Mouse (Mus musculus) megakaryocyte, embryonic 14.5 days (primary cell): ENCODE measurements around the gene Cd248. TPM values are rescaled to one million over a fixed set of nuclear protein-coding genes. Genes with fewer than 3 reads are reported as not detected.

Experiments used
- H3K27me3 ChIP-seq: replicated peaks from 2 replicates; pipeline ENCODE3; 2012; ENCODE audit warnings: inconsistent platforms
- H3K36me3 ChIP-seq: replicated peaks from 2 replicates; pipeline ENCODE3; 2012; ENCODE audit warnings: low read length, inconsistent platforms, mixed read lengths
- H3K4me1 ChIP-seq: 2 replicates; pipeline ENCODE4 v1.6.1; 2012; ENCODE audit warnings: inconsistent platforms
- H3K4me3 ChIP-seq: replicated peaks from 2 replicates; pipeline ENCODE3; 2012; ENCODE audit warnings: moderate library complexity, mild to moderate bottlenecking, inconsistent platforms
- H3K9me3 ChIP-seq: 2 replicates; pipeline ENCODE4 v1.6.1; 2012; ENCODE audit warnings: inconsistent platforms
- FLI1 ChIP-seq: IDR thresholded peaks from 2 replicates; pipeline ENCODE4 v1.6.1; 2012; ENCODE audit warnings: low read length, inconsistent platforms, mixed read lengths
- GATA1 ChIP-seq: IDR thresholded peaks from 3 replicates; pipeline ENCODE4 v1.6.1; 2012; ENCODE audit warnings: mixed read lengths, low read length, inconsistent platforms, borderline replicate concordance
- polyA plus RNA-seq: library from polyadenylated mRNA; stranded (reverse); fragments of >175 nt; gene quantifications from 2 replicates; pipeline ENCODE4 v1.2.3, GENCODE M21; 2012; ENCODE audit warnings: low replicate concordance; ENCODE audit not compliant: insufficient read depth

Cd248 gene
- polyA plus RNA-seq, 1 experiment, result 0.74 TPM

- H3K36me3 ChIP-seq, result peaks cover 14% of the 10 kb centered on the region
- peaks cover 49% of the 10 kb centered on the region for H3K4me1 ChIP-seq
- TF ChIP-seq GATA1, result no peak
- no peak for TF ChIP-seq FLI1
- H3K27me3 ChIP-seq, result peaks cover 19% of the 10 kb centered on the region
- H3K9me3 ChIP-seq, result no peaks in the 10 kb centered on the region
- H3K4me3 ChIP-seq, result peak overlapping the region; percentile 98
These were observed 28.4 kb upstream of the Cd248 start for GRCm38 (mm10) chr19:5039301-5040114.

DNA sequence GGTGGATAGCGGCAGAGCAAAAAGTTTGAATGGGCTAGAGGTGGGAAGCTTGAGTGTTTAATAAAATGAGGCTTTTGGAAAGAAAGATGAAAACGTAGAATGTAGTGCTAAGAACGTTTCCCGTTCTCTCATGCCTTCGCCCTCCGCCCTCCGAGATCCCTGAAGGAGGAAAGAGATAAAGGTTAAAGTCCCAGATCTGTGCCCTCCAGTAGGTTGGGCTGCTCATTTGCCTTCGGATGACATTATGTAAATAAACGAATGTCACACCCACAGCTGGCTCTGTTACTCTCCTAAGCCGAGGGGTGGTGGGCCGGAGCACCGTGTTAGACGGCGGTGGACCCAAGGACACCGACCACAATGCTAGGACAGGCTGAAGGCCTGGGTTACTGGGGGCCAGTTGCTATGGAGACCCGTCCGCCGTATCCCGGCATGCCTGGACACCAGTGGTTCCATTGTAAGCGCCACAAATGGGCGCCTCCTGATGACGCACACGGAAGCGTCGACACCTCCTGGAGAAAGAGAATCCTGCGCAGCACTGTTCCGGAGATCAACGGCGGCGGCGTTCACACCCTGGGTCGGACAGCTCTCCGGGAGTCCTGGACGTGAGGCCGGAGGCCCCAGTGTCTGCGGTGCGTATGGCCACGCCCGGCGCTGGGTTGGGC is 26.9 kb upstream of the Cd248 start, which contains the start of gene Brms1:
Brms1 (plus strand) TSS at position 493 of the 662 bp plus-strand sequence.
- Histone ChIP-seq H3K36me3 (peaks cover 26% of the 10 kb centered on the region), H3K4me1 (peaks cover 55% of the 10 kb centered on the region), H3K27me3 (peaks cover 15% of the 10 kb centered on the region), H3K4me3 (peak within 1 kb of the TSS; percentile 97), H3K9me3 (no peaks in the 10 kb centered on the region)
- TF ChIP-seq GATA1 (no peak), FLI1 (no peak)

DNA sequence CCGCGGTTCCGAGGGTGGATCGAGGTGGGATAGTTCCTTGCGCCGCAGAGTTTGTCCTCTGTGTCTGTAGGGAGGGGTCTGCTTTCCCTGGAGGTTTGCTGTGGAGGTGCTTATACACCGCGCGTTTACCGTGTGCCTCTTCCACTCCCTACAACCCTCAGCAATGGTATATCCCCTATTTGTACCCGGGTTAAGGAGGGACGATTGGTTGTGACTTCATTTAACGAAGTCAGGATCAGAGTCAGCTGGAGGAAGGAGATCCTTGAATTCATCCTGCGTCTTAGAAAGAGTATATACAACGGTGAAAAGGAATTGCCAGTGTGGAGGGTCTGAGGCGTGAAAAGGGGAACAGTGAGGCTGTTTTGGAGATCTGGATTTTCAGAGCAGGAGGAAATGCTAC is 26.3 kb upstream of the Cd248 start:
- Histone ChIP-seq H3K4me1 (peaks cover 55% of the 10 kb centered on the region), H3K36me3 (peaks cover 32% of the 10 kb centered on the region)
- TF ChIP-seq GATA1, result no peak
- TF ChIP-seq FLI1, result no peak

GRCm38 (mm10) chr19:5045531-5045930 is 22.3 kb upstream of the Cd248 start:
- peaks cover 68% of the 10 kb centered on the region for H3K36me3 ChIP-seq
- H3K4me3 ChIP-seq, result no peak overlapping the region
- no peaks in the 10 kb centered on the region for H3K27me3 ChIP-seq
- no peak for TF ChIP-seq GATA1
- no peak for TF ChIP-seq FLI1
- no peaks in the 10 kb centered on the region for H3K9me3 ChIP-seq
- peaks cover 41% of the 10 kb centered on the region for H3K4me1 ChIP-seq

More for the DNA sequence above, 26.3 kb upstream of the Cd248 start:
- Histone ChIP-seq H3K27me3 (peaks cover 15% of the 10 kb centered on the region), H3K4me3 (peak overlapping the region; percentile 97), H3K9me3 (no peaks in the 10 kb centered on the region)

GRCm38 (mm10) chr19:5048138-5049056 is 19.5 kb upstream of the Cd248 start:
- Histone ChIP-seq H3K9me3 (no peaks in the 10 kb centered on the region), H3K4me1 (peaks cover 40% of the 10 kb centered on the region), H3K36me3 (peaks cover 61% of the 10 kb centered on the region), H3K4me3 (no peak overlapping the region), H3K27me3 (peaks cover 25% of the 10 kb centered on the region)
- no peak for TF ChIP-seq GATA1
- TF ChIP-seq FLI1, result no peak

DNA sequence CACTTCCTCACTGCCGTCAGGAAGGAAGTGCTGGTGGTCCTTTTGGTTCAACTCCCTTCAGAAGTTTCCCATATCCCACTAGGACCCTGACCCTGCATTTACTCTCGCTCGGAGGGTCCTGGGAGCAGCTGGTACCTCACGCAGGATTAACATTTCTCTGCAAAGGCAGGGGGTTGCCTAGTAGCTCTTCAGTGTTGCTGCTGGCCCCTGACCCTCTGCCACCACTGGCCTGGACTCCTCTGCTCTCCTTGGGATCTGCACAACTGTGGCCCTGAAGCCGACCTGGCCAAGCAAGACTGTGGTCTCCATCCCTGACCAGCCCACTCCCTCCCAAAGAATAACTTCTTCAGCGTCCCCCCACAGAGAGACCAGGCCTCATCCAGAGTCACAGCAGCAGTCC is 18.6 kb upstream of the Cd248 start:
- Histone ChIP-seq H3K4me1 (peaks cover 45% of the 10 kb centered on the region), H3K27me3 (peaks cover 32% of the 10 kb centered on the region), H3K4me3 (no peak overlapping the region), H3K36me3 (peaks cover 54% of the 10 kb centered on the region), H3K9me3 (no peaks in the 10 kb centered on the region)
- TF ChIP-seq FLI1 (no peak), GATA1 (no peak)

DNA sequence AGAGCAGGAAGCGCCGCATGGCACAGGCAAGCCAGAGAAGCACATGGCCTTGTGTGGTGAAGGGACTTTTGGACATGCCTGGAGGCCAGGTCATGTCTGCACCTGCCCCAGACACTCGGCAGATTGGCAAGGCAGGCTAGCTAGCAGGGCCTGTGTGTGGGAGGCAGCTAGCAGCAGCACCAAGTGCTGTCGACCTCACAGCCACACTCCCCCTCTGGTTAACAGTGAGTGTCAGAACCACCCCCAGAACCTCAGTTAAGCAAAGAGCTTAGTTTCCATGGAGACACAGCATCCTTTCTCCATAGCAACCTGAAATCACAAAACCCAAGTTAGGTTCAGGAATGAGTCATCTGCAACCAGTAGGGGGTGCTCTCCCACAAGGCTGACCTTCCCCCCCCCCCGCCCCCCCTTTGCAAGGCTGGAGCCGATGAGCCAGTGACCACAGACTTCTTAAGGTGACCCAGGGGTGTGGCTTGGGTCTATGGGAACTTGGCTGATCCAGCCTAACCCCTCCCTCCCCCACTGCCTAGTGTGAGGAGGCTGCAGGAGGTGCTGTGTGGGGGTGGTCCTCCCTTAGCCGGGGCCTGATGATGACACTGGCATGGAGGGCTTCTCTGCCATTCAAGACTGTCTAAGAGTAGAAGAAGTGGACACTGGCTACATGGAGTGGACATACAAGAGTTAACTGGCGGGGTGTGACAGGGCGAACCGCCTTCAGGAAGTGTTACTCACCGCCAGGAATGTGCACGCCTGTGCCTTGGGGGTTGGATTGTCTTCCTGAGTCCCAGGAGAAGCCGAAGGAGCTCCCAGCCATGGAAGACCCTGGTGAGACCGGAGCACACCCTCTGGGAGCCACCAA is 17.6 kb upstream of the Cd248 start, which contains the start of gene Rin1:
Rin1 (plus strand) TSS at position 435 of the 859 bp plus-strand sequence.
- Histone ChIP-seq H3K36me3 (peaks cover 49% of the 10 kb centered on the region), H3K4me1 (peaks cover 45% of the 10 kb centered on the region), H3K9me3 (no peaks in the 10 kb centered on the region), H3K27me3 (peaks cover 42% of the 10 kb centered on the region), H3K4me3 (peak within 1 kb of the TSS; percentile 40)
- TF ChIP-seq FLI1, result no peak
- TF ChIP-seq GATA1, result no peak

DNA sequence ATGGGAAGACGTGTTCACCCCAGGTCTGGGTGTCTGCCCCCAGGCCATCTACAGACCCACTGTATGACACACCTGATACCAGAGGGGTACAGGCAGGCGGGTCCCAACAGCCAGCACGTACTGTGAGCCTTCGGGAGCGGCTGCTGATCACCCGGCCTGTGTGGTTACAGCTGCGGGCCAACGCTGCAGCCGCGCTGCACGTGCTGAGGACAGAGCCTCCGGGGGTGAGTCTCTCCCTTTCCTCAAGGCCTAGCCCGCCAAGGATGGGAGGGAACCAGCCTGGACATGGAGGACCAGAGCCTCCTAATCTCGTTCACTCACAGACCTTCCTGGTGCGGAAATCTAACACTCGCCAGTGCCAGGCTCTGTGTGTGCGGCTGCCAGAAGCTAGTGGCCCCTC is 16.8 kb upstream of the Cd248 start:
- no peak overlapping the region for H3K4me3 ChIP-seq
- H3K27me3 ChIP-seq, result peaks cover 47% of the 10 kb centered on the region
- TF ChIP-seq GATA1 (no peak), FLI1 (no peak)
- peaks cover 39% of the 10 kb centered on the region for H3K4me1 ChIP-seq
- no peaks in the 10 kb centered on the region for H3K9me3 ChIP-seq
- peaks cover 41% of the 10 kb centered on the region for H3K36me3 ChIP-seq

- TF ChIP-seq GATA1 (no peak), FLI1 (no peak)
- Histone ChIP-seq H3K9me3 (no peaks in the 10 kb centered on the region), H3K4me3 (no peak overlapping the region), H3K27me3 (peaks cover 47% of the 10 kb centered on the region), H3K4me1 (peaks cover 43% of the 10 kb centered on the region), H3K36me3 (peaks cover 36% of the 10 kb centered on the region)
These were observed 16.4 kb upstream of the Cd248 start for GRCm38 (mm10) chr19:5051515-5051914.
